Mouse (Mus musculus) embryonic fibroblast, embryonic 13.5 days (primary cell): ENCODE data around the gene Cept1.

Experiments
- CTCF ChIP-seq: IDR thresholded peaks from 2 replicates; pipeline ENCODE4 v1.5.1; 2011; ENCODE audit warnings: mild to moderate bottlenecking, control low read depth, low read length, moderate library complexity, borderline replicate concordance; ENCODE audit not compliant: insufficient read depth
- POLR2A ChIP-seq: IDR thresholded peaks from 2 replicates; pipeline ENCODE4 v1.6.1; 2011; ENCODE audit warnings: low read depth, mild to moderate bottlenecking, control low read depth, low read length, moderate library complexity

- TF ChIP-seq CTCF, result no peak
- TF ChIP-seq POLR2A, result no peak
Measured at GRCm38 (mm10) chr3:106502892-106503291, 44.7 kb downstream of the Cept1 start.
